Comparison of ENCODE assay signal across 30 mouse cellular contexts in genomic region chr15:99215741-99216463, GRCm38 (mm10). TPM values are rescaled to one million over a fixed set of nuclear protein-coding genes. Genes with fewer than 3 reads are reported as not detected.
DNase-seq lines count a peak whose midpoint lies in the region; ATAC-seq and TF ChIP-seq lines count a peak whose summit lies in the region.
"Had no signal": no experiment of that assay in that cellular context is flagged by ENCODE, and none has a peak within 500 bp of the region (broad histone marks: within the 10 kb centered on the region; RNA-seq: fewer than 3 reads in every experiment).

No protein-coding gene starts in this region.

- H3K36me3 ChIP-seq in MEL (ENCODE audit: control insufficient read depth in 1 of 2, insufficient read depth in 2 of 2, low read length in 2 of 2): peaks cover 0 to 4% of the 10 kb centered on the region in 2 experiments; a peak in 2 of 4 replicates
- H3K36me3 ChIP-seq in midbrain, postnatal 0 days (ENCODE audit: insufficient read depth, low read length): peaks cover 17% of the 10 kb centered on the region

- TF ChIP-seq POLR2A in MEL (IDR thresholded peaks at IDR 0.05; ENCODE audit: control insufficient read depth in 1 of 2, insufficient read depth in 1 of 2, low read depth in 1 of 2, low read length in 2 of 2, poor library complexity in 1 of 2): no peak

- H3K4me1 ChIP-seq in MEL (ENCODE audit: control insufficient read depth in 1 of 2, insufficient read depth in 2 of 2, low read length in 2 of 2): peaks cover 2 to 11% of the 10 kb centered on the region in 2 experiments; a peak in 2 of 4 replicates
- H3K4me1 ChIP-seq in midbrain, postnatal 0 days (ENCODE audit: insufficient read depth, low read length): no peaks in the 10 kb centered on the region
- H3K4me1 ChIP-seq: forebrain, embryonic 10.5 days; heart, embryonic 15.5 days; hindbrain, embryonic 15.5 days; midbrain, embryonic 13.5 days; neural tube, embryonic 12.5 days had no signal

- TF ChIP-seq RAD21 in MEL (IDR thresholded peaks at IDR 0.05; ENCODE audit: low read depth, low read length): no peak

- H3K4me2 ChIP-seq in midbrain, postnatal 0 days (ENCODE audit: low read depth, low read length, poor library complexity, severe bottlenecking): no peak overlapping the region
- H3K4me2 ChIP-seq: heart, embryonic 15.5 days; hindbrain, embryonic 15.5 days; limb, embryonic 13.5 days; midbrain, embryonic 13.5 days; neural tube, embryonic 12.5 days had no signal

- no peak overlapping the region for H3K4me3 ChIP-seq in MEL (ENCODE audit: control insufficient read depth in 1 of 2, insufficient read depth in 1 of 2, low read depth in 2 of 2, low read length in 2 of 2)
- H3K4me3 ChIP-seq in midbrain, postnatal 0 days (ENCODE audit: low read depth, low read length): no peak overlapping the region
- H3K4me3 ChIP-seq: forebrain, embryonic 10.5 days; heart, embryonic 15.5 days; hindbrain, embryonic 15.5 days; layer of hippocampus, adult 2 months; limb, embryonic 13.5 days; midbrain, embryonic 13.5 days; neural tube, embryonic 12.5 days had no signal

- H3K27ac ChIP-seq in MEL (ENCODE audit: control insufficient read depth, low read depth, low read length): peak overlapping the region; percentile 34; the same call in 1 of the 2 replicates
- H3K27ac ChIP-seq in midbrain, postnatal 0 days (ENCODE audit: low read depth, low read length): no peak overlapping the region
- H3K27ac ChIP-seq: forebrain, embryonic 10.5 days; heart, embryonic 15.5 days; hindbrain, embryonic 15.5 days; layer of hippocampus, adult 2 months; limb, embryonic 13.5 days; midbrain, embryonic 13.5 days; neural tube, embryonic 12.5 days had no signal

- peak; percentile 27 for DNase-seq in adrenal gland, adult 2 months
- DNase-seq in adrenal gland, postnatal 4 days (ENCODE audit: low spot score in 2 of 2): no peak
- DNase-seq in 3T3-L1 (ENCODE audit: low read depth, low spot score): peak; percentile 28
- DNase-seq in MEL (ENCODE audit: low read depth, low spot score): peak; percentile 74
- DNase-seq in c-Kit-positive CD71-positive TER-119-positive erythroid progenitor cells, embryonic 14.5 days (ENCODE audit: low spot score): peak; percentile 40
- DNase-seq in midbrain, postnatal 0 days (ENCODE audit: low spot score): no peak
- no peak for DNase-seq in right cerebral cortex, postnatal 10 days (ENCODE audit: low spot score in 2 of 2)
- no peak for DNase-seq in gastrocnemius, adult 18-20 months (ENCODE audit: low spot score)
- DNase-seq: cerebellum, adult 11 months; cerebellum, postnatal 10 days; gastrocnemius, postnatal 25 days; heart, adult 18-20 months; heart, postnatal 4 days; kidney, adult 8-10 months; kidney, postnatal 14 days; lung, adult 18-20 months; lung, postnatal 10 days; right cerebral cortex, postnatal 25 days; spleen, adult 18-20 months; thymus, postnatal 14 days had no signal

- no peaks in the 10 kb centered on the region for H3K27me3 ChIP-seq in MEL (ENCODE audit: control insufficient read depth in 1 of 2, insufficient read depth in 2 of 2, low read length in 2 of 2)
- peaks cover 9% of the 10 kb centered on the region for H3K27me3 ChIP-seq in midbrain, postnatal 0 days (ENCODE audit: insufficient read depth, low read length)

- no peak for TF ChIP-seq CTCF in MEL (IDR thresholded peaks at IDR 0.05 in 2 of 3, conservative IDR thresholded peaks at IDR 0.05 in 1 of 3; ENCODE audit: control insufficient read depth in 1 of 3, insufficient read depth in 1 of 3, low read depth in 2 of 3, low read length in 3 of 3, poor library complexity in 1 of 3, severe bottlenecking in 1 of 3)
- TF ChIP-seq CTCF in midbrain, postnatal 0 days (IDR thresholded peaks at IDR 0.05): no peak

- ATAC-seq in midbrain, postnatal 0 days (ENCODE audit: low FRiP score): no peak
- ATAC-seq: CD4-positive, CD25-positive, alpha-beta regulatory T cell, adult 4 months; forebrain, embryonic 16.5 days; midbrain, embryonic 13.5 days had no signal

- H3K9ac ChIP-seq in MEL (ENCODE audit: control insufficient read depth, low read depth, low read length, poor library complexity, severe bottlenecking): no peak overlapping the region
- H3K9ac ChIP-seq in midbrain, postnatal 0 days (replicated peaks; ENCODE audit: low read length, poor library complexity, severe bottlenecking): no peak overlapping the region
- H3K9ac ChIP-seq: heart, embryonic 15.5 days; hindbrain, embryonic 15.5 days; limb, embryonic 13.5 days; midbrain, embryonic 13.5 days; neural tube, embryonic 12.5 days had no signal

- no peaks in the 10 kb centered on the region for H3K79me2 ChIP-seq in MEL (ENCODE audit: control insufficient read depth, insufficient read depth, low read length, poor library complexity)

- TF ChIP-seq EP300 in MEL (IDR thresholded peaks at IDR 0.05; ENCODE audit: low read depth in 1 of 2, low read length in 2 of 2): 0 out of 4 replicates have a peak, but pooled peaks of 1 of the 2 experiments have one; percentile 17

- 89% methylated on average over 11 of the region's 11 CpGs for WGBS in midbrain, postnatal 0 days

- H3K9me3 ChIP-seq in MEL (replicated peaks; ENCODE audit: insufficient read depth, low read length): no peaks in the 10 kb centered on the region
- H3K9me3 ChIP-seq in midbrain, postnatal 0 days (ENCODE audit: low read length): no peaks in the 10 kb centered on the region
- H3K9me3 ChIP-seq: forebrain, embryonic 10.5 days; heart, embryonic 15.5 days; hindbrain, embryonic 15.5 days; limb, embryonic 13.5 days; midbrain, embryonic 13.5 days; neural tube, embryonic 12.5 days had no signal

TF ChIP-seq in MEL, 35 proteins besides CTCF, POLR2A, EP300 and RAD21:
- no peak for TF ChIP-seq E2F4 (IDR thresholded peaks at IDR 0.05; ENCODE audit: borderline replicate concordance, low read depth, low read length)
- no peak for TF ChIP-seq ZKSCAN1 (IDR thresholded peaks at IDR 0.05; ENCODE audit: low read depth, low read length)
- TF ChIP-seq CHD2 (IDR thresholded peaks at IDR 0.05; ENCODE audit: low read length): no peak
- no peak for TF ChIP-seq POLR2AphosphoS2 (IDR thresholded peaks at IDR 0.05; ENCODE audit: low read length)
- peak; percentile 97 for TF ChIP-seq GABPA (IDR thresholded peaks at IDR 0.05; ENCODE audit: low read depth, low read length)
- no peak for TF ChIP-seq JUND (IDR thresholded peaks at IDR 0.05; ENCODE audit: low read depth, low read length)
- no peak for TF ChIP-seq SMC3 (IDR thresholded peaks at IDR 0.05; ENCODE audit: low read depth, low read length)
- TF ChIP-seq NRF1 (IDR thresholded peaks at IDR 0.05; ENCODE audit: insufficient read depth, low read depth, low read length, poor library complexity, severe bottlenecking): no peak
- TF ChIP-seq ZNF384 (IDR thresholded peaks at IDR 0.05; ENCODE audit: low read depth, low read length): 0 out of 2 replicates have a peak, but pooled peaks have one; percentile 20
- peak; percentile 98 for TF ChIP-seq MAFK (IDR thresholded peaks at IDR 0.05; ENCODE audit: borderline replicate concordance, low read depth, low read length)
- TF ChIP-seq BHLHE40 (IDR thresholded peaks at IDR 0.05; ENCODE audit: borderline replicate concordance, low read depth, low read length): no peak
- no peak for TF ChIP-seq NELFE (IDR thresholded peaks at IDR 0.05; ENCODE audit: low read depth, low read length)
- TF ChIP-seq USF2 (IDR thresholded peaks at IDR 0.05; ENCODE audit: borderline replicate concordance in 1 of 2, insufficient read depth in 1 of 2, low read depth in 1 of 2, low read length in 2 of 2): no peak
- TF ChIP-seq MAZ (IDR thresholded peaks at IDR 0.05; ENCODE audit: low read depth, low read length): no peak
- no peak for TF ChIP-seq ZC3H11A (IDR thresholded peaks at IDR 0.05; ENCODE audit: low read depth, low read length)
- TF ChIP-seq HCFC1 (IDR thresholded peaks at IDR 0.05; ENCODE audit: low read depth, low read length): no peak
- TF ChIP-seq UBTF (IDR thresholded peaks at IDR 0.05; ENCODE audit: borderline replicate concordance, insufficient read depth, low read depth, low read length): no peak
- TF ChIP-seq TCF12 (IDR thresholded peaks at IDR 0.05; ENCODE audit: low read depth, low read length): no peak
- TF ChIP-seq ZMIZ1 (IDR thresholded peaks at IDR 0.05; ENCODE audit: low read depth, low read length): no peak
- 0 out of 2 replicates have a peak, but pooled peaks have one; percentile 11 for TF ChIP-seq ETS1 (IDR thresholded peaks at IDR 0.05; ENCODE audit: low read depth, low read length)
- no peak for TF ChIP-seq POLR2AphosphoS5 (IDR thresholded peaks at IDR 0.05; ENCODE audit: borderline replicate concordance, low read depth, low read length)
- no peak for TF ChIP-seq CHD1 (IDR thresholded peaks at IDR 0.05; ENCODE audit: low read depth, low read length)
- TF ChIP-seq MYB (IDR thresholded peaks at IDR 0.05; ENCODE audit: low read depth, low read length): no peak
- no peak for TF ChIP-seq USF1 (IDR thresholded peaks at IDR 0.05; ENCODE audit: low read depth, low read length)

RNA-seq across cellular contexts. Expression of gene Kcnh3, which starts 8.8 kb away (rescaled TPM):
- total RNA-seq in adrenal gland, adult 2 months (2021): under 1 TPM; 0.86 to 0.97 TPM
- polyA plus RNA-seq in adrenal gland, adult 2 months (2012; rRNA removed): 2.1 and 2.5 TPM in 2 replicates
- 1 to 10 TPM; 3.8 to 6.7 TPM for total RNA-seq in adrenal gland, postnatal 4 days (2021)
- total RNA-seq in MEL (2012; rRNA removed): 0.15 and 0.16 TPM in 2 replicates
- 1 to 10 TPM in 1 of 2 experiments, not detected in 1; 1.3 TPM for polyA plus RNA-seq in MEL (2012; ENCODE audit: insufficient read depth in 1 of 2, insufficient read length in 2 of 2, low read depth in 1 of 2, low replicate concordance in 2 of 2, missing spikeins in 1 of 2)
- total RNA-seq in midbrain, postnatal 0 days (2014; rRNA removed): 1.6 and 3.6 TPM in 2 replicates
- 0.60 and 0.67 TPM in 2 replicates for polyA plus RNA-seq in midbrain, postnatal 0 days (2015; fragmentation: Nextera tagmentation; extraction: Ambion mirVana)
- not detected for total RNA-seq in gastrocnemius, adult 18-20 months (2021)
- total RNA-seq: gastrocnemius, postnatal 25 days; megakaryocyte progenitor cell, adult 5-6 weeks had no signal
- polyA plus RNA-seq: forebrain, embryonic 10.5 days had no signal

RNA-seq across cellular contexts. Expression of gene Mcrs1, which starts 35.9 kb away (rescaled TPM):
- total RNA-seq in adrenal gland, adult 2 months (2021): 10 to 100 TPM; 28.5 to 43.5 TPM
- 55.1 and 63.5 TPM in 2 replicates for polyA plus RNA-seq in adrenal gland, adult 2 months (2012; rRNA removed)
- 10 to 100 TPM; 72.0 to 72.8 TPM for total RNA-seq in adrenal gland, postnatal 4 days (2021)
- total RNA-seq in MEL (2012; rRNA removed): 113 and 131 TPM in 2 replicates
- polyA plus RNA-seq in MEL (2012; ENCODE audit: insufficient read depth in 1 of 2, insufficient read length in 2 of 2, low read depth in 1 of 2, low replicate concordance in 2 of 2, missing spikeins in 1 of 2): 100 to 1,000 TPM in 1 of 2 experiments, not detected in 1; 124 TPM
- 223 and 225 TPM in 2 replicates for total RNA-seq in midbrain, postnatal 0 days (2014; rRNA removed)
- 207 and 222 TPM in 2 replicates for polyA plus RNA-seq in midbrain, postnatal 0 days (2015; fragmentation: Nextera tagmentation; extraction: Ambion mirVana)
- 10 to 100 TPM; 22.1 to 25.2 TPM for total RNA-seq in gastrocnemius, adult 18-20 months (2021)

Comparison
In these comparisons a context has a peak if more than half of its experiments do, and no peak if none do; other contexts are left out.
1. DNase-seq: peak in adrenal gland, adult 2 months (single experiment), 3T3-L1 (single experiment), MEL (single experiment) and c-Kit-positive CD71-positive TER-119-positive erythroid progenitor cells, embryonic 14.5 days (single experiment); none in adrenal gland, postnatal 4 days (0 of 2), midbrain, postnatal 0 days (single experiment), right cerebral cortex, postnatal 10 days (0 of 2) and gastrocnemius, adult 18-20 months (single experiment).